Mouse (Mus musculus) T-helper 1 cell (primary cell): ENCODE results near the gene Gm8693.
"Not testable (repeated sequence)": the region's sequence is repeated elsewhere in the genome, so short reads cannot be mapped to it uniquely, and the experiment has no call there.

Source experiments
- in situ Hi-C: fragments of 300-600 bp; cut with MboI, MseI; formaldehyde crosslinking; loops from one replicate; pipeline ENCODE4 v1.15.1; 2025; ENCODE audit warnings: high pct_unique_total_duplicates

Gene Gm8693

GRCm38 (mm10) chr7:22692217-22692616 is at the start of gene Gm8693:
TSS of gene Gm8693 (minus strand) at chr7:22692317.
- in situ Hi-C loops, result not testable (repeated sequence)

GRCm38 (mm10) chr7:22719610-22720009 is 27.5 kb upstream of the Gm8693 start, which contains the start of gene Gm4567:
TSS of gene Gm4567 (minus strand) at chr7:22719710.
- in situ Hi-C loops, result not testable (repeated sequence)

- in situ Hi-C loops, result not testable (repeated sequence)
Measured at GRCm38 (mm10) chr7:22657718-22658117, 34.4 kb downstream of the Gm8693 start, which contains the start of gene Vmn1r155. TSS of gene Vmn1r155 (plus strand) at chr7:22658018.
